Mouse (Mus musculus) liver, embryonic 14.5 days (tissue): ENCODE results near the gene Dock9. TPM values are rescaled to one million over a fixed set of nuclear protein-coding genes. Genes with fewer than 3 reads are reported as not detected.

Source experiments
- ATAC-seq: fragments of 200-750 bp; cut with Nextera tagmentation; 2 replicates; pipeline ENCODE4 v1.8.0; 2017; ENCODE audit warnings: moderate number of reproducible peaks, mild to moderate bottlenecking, moderate library complexity; ENCODE audit not compliant: insufficient read depth
- DNase-seq, 3 experiments: peaks; one replicate each; pipeline ENCODE4 v3.0.0-alpha.2; 2012 to 2013; ENCODE audit warnings: low read depth in 3 of 3, low spot score in 3 of 3
- H3K27ac ChIP-seq: fragments of 300-500 bp; sonication (generic); 2 replicates; pipeline ENCODE4 v1.5.1; 2014; ENCODE audit warnings: moderate library complexity, mild to moderate bottlenecking, control low read depth, inconsistent platforms
- H3K27me3 ChIP-seq: fragments of 300-500 bp; sonication (generic); 2 replicates; pipeline ENCODE4 v1.6.1; 2014; ENCODE audit warnings: mild to moderate bottlenecking, low read length, moderate library complexity; ENCODE audit not compliant: control insufficient read depth, insufficient read depth
- H3K36me3 ChIP-seq: fragments of 300-500 bp; sonication (generic); replicated peaks from 2 replicates; pipeline ENCODE4 v1.6.1; 2014; ENCODE audit warnings: low read depth; ENCODE audit not compliant: control insufficient read depth, insufficient read depth
- H3K4me1 ChIP-seq, 2 experiments: fragments of 200-500 bp in 1 of 2; fragments of 300-500 bp in 1 of 2; sonication (generic) in 1 of 2; replicated peaks; 2 replicates each; pipeline ENCODE4 v1.6.1; 2012 to 2014; ENCODE audit warnings: antibody characterized with exemption in 1 of 2, inconsistent platforms in 1 of 2, low read length in 1 of 2; ENCODE audit not compliant: control insufficient read depth in 2 of 2, insufficient read depth in 2 of 2
- H3K4me2 ChIP-seq: fragments of 300-500 bp; sonication (generic); 2 replicates; pipeline ENCODE4 v1.6.1; 2014; ENCODE audit warnings: low read depth, mild to moderate bottlenecking, control low read depth, moderate library complexity
- H3K4me3 ChIP-seq, 2 experiments: fragments of 200-500 bp in 1 of 2; fragments of 300-500 bp in 1 of 2; sonication (generic) in 1 of 2; 2 replicates each; pipeline ENCODE4 v1.5.1; 2012 to 2014; ENCODE audit warnings: low read depth in 2 of 2, low read length in 2 of 2, mild to moderate bottlenecking in 2 of 2, control low read depth in 1 of 2, inconsistent platforms in 1 of 2, moderate library complexity in 1 of 2; ENCODE audit not compliant: insufficient read depth in 1 of 2
- H3K9ac ChIP-seq: fragments of 300-500 bp; sonication (generic); replicated peaks from 2 replicates; pipeline ENCODE4 v1.6.1; 2014; ENCODE audit warnings: mild to moderate bottlenecking, control low read depth, moderate library complexity
- H3K9me3 ChIP-seq: fragments of 300-500 bp; sonication (generic); 2 replicates; pipeline ENCODE4 v1.6.1; 2016; ENCODE audit warnings: low read length, mixed read lengths; ENCODE audit not compliant: control insufficient read depth
- CTCF ChIP-seq: IDR thresholded peaks from 2 replicates; pipeline ENCODE4 v1.5.1; 2016; ENCODE audit warnings: antibody characterized with exemption, low read depth, control low read depth
- EP300 ChIP-seq: IDR thresholded peaks from 2 replicates; pipeline ENCODE4 v1.6.1; 2016; ENCODE audit warnings: antibody characterized with exemption, low read depth
- WGBS: fragments of 180-500 bp; shearing (Covaris S2); extraction: QIAGEN DNeasy Blood & Tissue Kit; methylation state at CpG from one replicate; pipeline ENCODE4 v1.1.7; 2014; ENCODE audit not compliant: insufficient replicate concordance; 5-methylcytosine and 5-hydroxymethylcytosine counted together
- polyA plus RNA-seq, 2 experiments: library from polyadenylated mRNA; depleted of rRNA in 1 of 2; stranded (reverse) in 1 of 2; unstranded in 1 of 2; fragments of >200 nt; fragmentation: Nextera tagmentation in 1 of 2; extraction: Ambion mirVana in 1 of 2; gene quantifications; 2 replicates each; pipeline versions ENCODE4 v1.2.1 to v1.2.3; 2012 to 2014

The Dock9 gene
- polyA plus RNA-seq, 2 experiments = 1.2 to 1.8 TPM

DNA sequence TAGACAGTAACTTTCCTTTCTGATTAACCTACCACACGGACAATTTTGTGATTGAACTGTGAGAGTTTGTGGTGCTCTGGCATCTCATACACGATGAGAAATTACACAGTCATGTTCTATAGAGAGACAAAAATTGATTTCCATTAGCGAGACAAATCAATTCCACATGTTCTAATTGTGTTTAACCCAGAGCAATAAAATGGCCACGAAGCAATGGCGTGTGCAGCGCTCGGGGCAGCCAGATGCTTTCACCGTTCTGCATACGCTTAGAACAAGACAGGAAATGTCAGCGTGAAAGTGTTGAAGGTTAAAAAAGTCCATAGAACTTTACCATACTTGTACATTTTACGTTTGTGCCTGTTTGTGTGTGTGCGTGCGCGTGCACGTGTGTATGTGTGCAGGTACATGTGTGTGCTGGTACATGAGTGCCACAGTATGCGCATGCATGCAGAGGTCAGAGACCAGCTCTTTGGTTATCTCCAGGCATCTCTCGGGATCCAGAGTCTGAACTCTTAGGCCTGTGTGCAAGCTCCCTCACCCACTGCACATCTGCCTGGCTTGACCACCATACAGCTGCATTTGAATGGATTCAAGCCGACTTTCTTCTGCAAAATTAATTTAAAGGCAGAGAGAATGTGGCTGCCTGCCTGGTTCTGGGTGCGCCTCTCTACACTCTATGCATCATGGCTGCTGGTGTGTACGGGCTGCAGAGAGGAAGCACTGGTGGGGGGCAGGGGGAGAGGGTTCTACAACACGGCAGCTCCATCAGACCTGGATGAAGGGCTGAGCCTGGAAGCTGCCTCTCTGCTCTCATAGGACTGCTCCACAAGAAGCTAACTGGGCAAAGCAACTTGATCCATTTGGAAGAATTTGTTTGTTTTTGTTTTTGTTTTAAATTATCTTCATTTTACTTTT lies 241.0 kb downstream of the Dock9 start:
- H3K9me3 ChIP-seq = no peaks in the 10 kb centered on the region
- no peaks in the 10 kb centered on the region for H3K4me1 ChIP-seq
- TF ChIP-seq CTCF (no peak), EP300 (no peak)
- no peak overlapping the region for H3K27ac ChIP-seq
- H3K9ac ChIP-seq = no peak overlapping the region
- no peak overlapping the region for H3K4me2 ChIP-seq
- no peaks in the 10 kb centered on the region for H3K36me3 ChIP-seq
- no peaks in the 10 kb centered on the region for H3K27me3 ChIP-seq
- 76% methylated on average over 21 of the region's 21 CpGs for WGBS
- DNase-seq (no peak), ATAC-seq (no peak)
- H3K4me3 ChIP-seq = no peak overlapping the region

DNA sequence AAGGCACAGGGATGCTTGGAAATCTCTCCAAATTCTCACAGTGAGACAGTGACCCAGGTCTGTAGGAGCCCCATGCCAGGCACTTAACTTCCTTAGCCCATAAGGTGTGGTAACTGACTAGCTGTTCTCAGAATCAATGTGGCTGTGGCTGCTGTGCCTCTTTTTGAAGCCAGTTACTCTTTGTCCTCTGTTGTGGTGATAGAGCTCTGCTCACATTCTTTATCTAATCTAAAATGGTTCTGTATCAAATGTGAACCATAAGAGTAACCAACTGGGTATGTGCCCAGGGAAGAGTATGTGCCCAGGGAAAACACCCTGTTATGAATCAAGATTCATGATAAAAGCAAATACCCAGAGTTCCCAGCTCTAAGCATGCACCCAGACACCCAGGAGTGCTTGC lies 243.9 kb downstream of the Dock9 start:
- no peak overlapping the region for H3K4me3 ChIP-seq
- no peaks in the 10 kb centered on the region for H3K27me3 ChIP-seq
- no peak overlapping the region for H3K4me2 ChIP-seq
- TF ChIP-seq EP300 (no peak), CTCF (no peak)
- H3K9ac ChIP-seq = no peak overlapping the region
- no peak overlapping the region for H3K27ac ChIP-seq
- ATAC-seq (no peak), DNase-seq (no peak)
- H3K4me1 ChIP-seq = no peaks in the 10 kb centered on the region
- H3K9me3 ChIP-seq = no peaks in the 10 kb centered on the region
- H3K36me3 ChIP-seq = no peaks in the 10 kb centered on the region

DNA sequence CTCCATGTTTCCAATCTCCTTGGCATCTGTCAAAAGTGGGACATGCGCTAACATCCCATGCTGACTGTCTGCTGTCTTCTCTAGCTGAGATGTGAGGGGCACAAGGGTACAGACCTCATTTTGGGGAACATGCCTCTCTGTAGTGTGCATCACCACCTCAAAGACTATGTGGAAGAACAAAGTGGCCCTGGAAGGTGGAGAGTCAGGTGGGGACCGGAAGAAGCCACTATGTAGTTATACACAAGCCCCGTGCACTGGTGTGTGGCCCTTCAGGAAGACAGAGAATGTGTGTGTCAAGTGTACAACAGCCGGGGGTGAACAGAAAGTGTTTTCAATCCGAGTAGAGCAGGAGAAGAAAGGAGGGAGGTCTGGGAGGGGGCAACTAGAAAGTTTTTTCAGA lies 245.1 kb downstream of the Dock9 start:
- Histone ChIP-seq H3K9me3 (no peaks in the 10 kb centered on the region), H3K36me3 (no peaks in the 10 kb centered on the region), H3K4me3 (no peak overlapping the region), H3K9ac (no peak overlapping the region), H3K4me1 (no peaks in the 10 kb centered on the region), H3K4me2 (no peak overlapping the region), H3K27me3 (no peaks in the 10 kb centered on the region), H3K27ac (no peak overlapping the region)
- WGBS = 51% methylated on average over 5 of the region's 5 CpGs
- DNase-seq (no peak), ATAC-seq (no peak)
- no peak for TF ChIP-seq CTCF
- TF ChIP-seq EP300 = no peak

DNA sequence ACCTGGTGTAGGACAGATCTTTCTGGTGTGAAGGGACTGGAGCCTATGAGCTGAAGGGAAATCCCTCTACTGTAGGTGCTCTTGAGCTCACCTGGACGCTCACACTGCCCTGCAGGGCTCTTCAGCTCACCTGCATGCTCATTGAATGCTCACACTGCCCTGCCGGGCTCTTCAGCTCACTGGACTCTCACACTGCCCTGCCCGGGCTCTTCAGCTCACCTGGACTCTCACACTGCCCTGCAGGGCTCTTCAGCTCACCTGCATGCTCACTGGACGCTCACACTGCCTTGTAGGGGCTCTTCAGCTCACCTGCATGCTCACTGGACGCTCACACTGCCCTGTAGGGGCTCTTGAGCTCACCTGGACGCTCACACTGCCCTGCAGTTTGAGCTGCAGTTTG lies 247.8 kb downstream of the Dock9 start:
- H3K27me3 ChIP-seq = no peaks in the 10 kb centered on the region
- no peaks in the 10 kb centered on the region for H3K36me3 ChIP-seq
- no peak overlapping the region for H3K4me3 ChIP-seq
- no peaks in the 10 kb centered on the region for H3K4me1 ChIP-seq
- ATAC-seq (no peak), DNase-seq (no peak)
- no peak overlapping the region for H3K9ac ChIP-seq
- 51% methylated on average over 6 of the region's 6 CpGs for WGBS
- H3K27ac ChIP-seq = no peak overlapping the region
- H3K9me3 ChIP-seq = no peaks in the 10 kb centered on the region
- H3K4me2 ChIP-seq = no peak overlapping the region
- TF ChIP-seq CTCF = no peak
- no peak for TF ChIP-seq EP300

DNA sequence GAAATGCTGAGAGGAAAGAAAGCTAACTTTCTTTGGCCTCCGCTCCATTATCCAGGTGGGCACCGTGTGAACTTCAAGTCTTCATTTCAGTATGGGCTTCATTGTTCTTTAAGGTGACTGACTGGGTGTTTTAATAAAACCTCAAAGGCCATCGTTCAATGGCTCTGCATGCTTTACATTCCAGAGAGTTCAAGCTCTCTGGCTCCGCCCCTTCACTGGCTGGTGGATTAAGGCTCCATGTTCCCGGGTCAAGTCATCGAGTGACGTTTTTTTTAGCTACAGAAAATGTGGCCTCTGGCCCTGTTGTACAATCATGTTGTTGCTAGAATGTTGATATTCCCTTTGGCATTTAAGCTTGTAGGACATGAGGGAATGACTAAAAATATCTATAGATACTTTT lies 249.9 kb downstream of the Dock9 start:
- Histone ChIP-seq H3K4me1 (no peaks in the 10 kb centered on the region), H3K9ac (no peak overlapping the region), H3K27ac (no peak overlapping the region), H3K27me3 (no peaks in the 10 kb centered on the region), H3K9me3 (no peaks in the 10 kb centered on the region), H3K4me3 (no peak overlapping the region), H3K36me3 (no peaks in the 10 kb centered on the region), H3K4me2 (no peak overlapping the region)
- no peak for DNase-seq
- no peak for ATAC-seq
- WGBS = 63% methylated on average over 7 of the region's 7 CpGs
- TF ChIP-seq CTCF (no peak), EP300 (no peak)
